Mouse (Mus musculus) kidney, postnatal 0 days (tissue): ENCODE results near the gene 1700001C19Rik. TPM values are rescaled to one million over a fixed set of nuclear protein-coding genes. Genes with fewer than 3 reads are reported as not detected.

Source experiments
- ATAC-seq: fragments of 200-750 bp; cut with Nextera tagmentation; replicated peaks from 2 replicates; pipeline ENCODE4 v1.8.0; 2017; ENCODE audit warnings: low read depth, moderate number of reproducible peaks, moderate TSS enrichment, moderate library complexity; ENCODE audit not compliant: low FRiP score
- DNase-seq: peaks from one replicate; pipeline ENCODE4 v3.0.0-alpha.2; 2016; ENCODE audit warnings: low spot score
- H3K27ac ChIP-seq: fragments of 300-500 bp; sonication (generic); 2 replicates; pipeline ENCODE4 v1.5.1; 2014; ENCODE audit warnings: mild to moderate bottlenecking
- H3K27me3 ChIP-seq: fragments of 300-500 bp; sonication (generic); 2 replicates; pipeline ENCODE4 v1.6.1; 2014; ENCODE audit warnings: low read length, mixed read lengths; ENCODE audit not compliant: insufficient read depth
- H3K36me3 ChIP-seq: fragments of 300-500 bp; sonication (generic); 2 replicates; pipeline ENCODE4 v1.6.1; 2014; ENCODE audit warnings: low read length, mixed read lengths; ENCODE audit not compliant: insufficient read depth
- H3K4me1 ChIP-seq: fragments of 300-500 bp; sonication (generic); replicated peaks from 2 replicates; pipeline ENCODE4 v1.6.1; 2014; ENCODE audit warnings: antibody characterized with exemption, low read length, mixed read lengths; ENCODE audit not compliant: insufficient read depth
- H3K4me2 ChIP-seq: fragments of 300-500 bp; sonication (generic); 2 replicates; pipeline ENCODE4 v1.6.1; 2014; ENCODE audit warnings: mild to moderate bottlenecking, low read length, moderate library complexity, mixed read lengths
- H3K4me3 ChIP-seq: fragments of 300-500 bp; sonication (generic); replicated peaks from 2 replicates; pipeline ENCODE4 v1.5.1; 2014; ENCODE audit warnings: low read depth, low read length
- H3K9ac ChIP-seq: fragments of 300-500 bp; sonication (generic); 2 replicates; pipeline ENCODE4 v1.6.1; 2014; ENCODE audit warnings: low read depth, low read length
- H3K9me3 ChIP-seq: fragments of 300-500 bp; sonication (generic); replicated peaks from 2 replicates; pipeline ENCODE4 v1.6.1; 2016; ENCODE audit warnings: low read length, inconsistent platforms, mixed read lengths
- CTCF ChIP-seq: IDR thresholded peaks from 2 replicates; pipeline ENCODE4 v1.5.1; 2016; ENCODE audit warnings: antibody characterized with exemption, low read depth, mild to moderate bottlenecking, moderate library complexity
- WGBS: fragments of 180-500 bp; shearing (Covaris S2); extraction: QIAGEN DNeasy Blood & Tissue Kit; methylation state at CpG from one replicate; pipeline ENCODE4 v1.1.7; 2014; 5-methylcytosine and 5-hydroxymethylcytosine counted together
- polyA plus RNA-seq: library from polyadenylated mRNA; unstranded; fragments of >200 nt; fragmentation: Nextera tagmentation; extraction: Ambion mirVana; gene quantifications from 2 replicates; pipeline ENCODE4 v1.2.1, GENCODE M21; 2015

1700001C19Rik gene
- polyA plus RNA-seq, 1 experiment from 2014 or later: 0.45 TPM

GRCm38 (mm10) chr17:47373991-47374390, 63.2 kb downstream of the 1700001C19Rik start:
- no peaks in the 10 kb centered on the region for H3K9me3 ChIP-seq
- 84% methylated on average over 6 of the region's 6 CpGs for WGBS
- no peaks in the 10 kb centered on the region for H3K27me3 ChIP-seq
- no peak overlapping the region for H3K27ac ChIP-seq
- ATAC-seq (no peak), DNase-seq (no peak)
- H3K4me3 ChIP-seq: no peak overlapping the region
- H3K4me2 ChIP-seq: no peak overlapping the region
- no peak for TF ChIP-seq CTCF
- no peaks in the 10 kb centered on the region for H3K4me1 ChIP-seq
- peaks cover 45% of the 10 kb centered on the region for H3K36me3 ChIP-seq
- H3K9ac ChIP-seq: no peak overlapping the region

- H3K4me3 ChIP-seq: no peak overlapping the region
- DNase-seq (peak; percentile 88), ATAC-seq (peak; percentile 75)
- H3K27ac ChIP-seq: no peak overlapping the region
- no peaks in the 10 kb centered on the region for H3K9me3 ChIP-seq
- no peak overlapping the region for H3K4me2 ChIP-seq
- H3K4me1 ChIP-seq: no peaks in the 10 kb centered on the region
- H3K27me3 ChIP-seq: no peaks in the 10 kb centered on the region
- no peak overlapping the region for H3K9ac ChIP-seq
- TF ChIP-seq CTCF: peak; percentile 92
- WGBS: 5% methylated on average over 4 of the region's 4 CpGs
- peaks cover 29% of the 10 kb centered on the region for H3K36me3 ChIP-seq
Measured at GRCm38 (mm10) chr17:47371451-47371850, 65.7 kb downstream of the 1700001C19Rik start.

- WGBS: 1% methylated on average over 20 of the region's 20 CpGs
- ATAC-seq (peak; percentile 34; the same call in 1 of the 2 replicates), DNase-seq (no peak)
- Histone ChIP-seq H3K27ac (0 out of 2 replicates have a peak overlapping the region, but pooled peaks have one; percentile 14), H3K4me3 (peak overlapping the region; percentile 80), H3K27me3 (no peaks in the 10 kb centered on the region), H3K4me1 (no peaks in the 10 kb centered on the region), H3K9ac (peak overlapping the region; percentile 64), H3K36me3 (peaks cover 7% of the 10 kb centered on the region; the same call in 1 of the 2 replicates), H3K4me2 (peak overlapping the region; percentile 97), H3K9me3 (no peaks in the 10 kb centered on the region)
- no peak for TF ChIP-seq CTCF
Measured at GRCm38 (mm10) chr17:47369087-47369443, 68.1 kb downstream of the 1700001C19Rik start.

- Histone ChIP-seq H3K9me3 (no peaks in the 10 kb centered on the region), H3K4me3 (peak within 1 kb of the TSS; percentile 80), H3K27me3 (no peaks in the 10 kb centered on the region), H3K4me1 (no peaks in the 10 kb centered on the region), H3K36me3 (peaks cover 5% of the 10 kb centered on the region; the same call in 1 of the 2 replicates), H3K4me2 (peak within 1 kb of the TSS; percentile 97), H3K9ac (peak within 1 kb of the TSS; percentile 64), H3K27ac (0 out of 2 replicates have a peak within 1 kb of the TSS, but pooled peaks have one; percentile 14)
- ATAC-seq (peak; percentile 80; the same call in 1 of the 2 replicates), DNase-seq (peak; percentile 96)
- no peak for TF ChIP-seq CTCF
- WGBS: 4% methylated on average over 35 of the region's 35 CpGs
Measured at GRCm38 (mm10) chr17:47368401-47369086, 68.6 kb downstream of the 1700001C19Rik start, which contains the start of gene Mrps10. Mrps10 (plus strand) TSS chr17:47368887.

Other genes with a start within 250 kb of the 1700001C19Rik start
- 84.4 and 86.9 TPM in 2 replicates for gene Mrps10, start 68.5 kb downstream of the 1700001C19Rik start, polyA plus RNA-seq
- 6.0 and 6.3 TPM in 2 replicates for gene Guca1b, start 52.0 kb downstream of the 1700001C19Rik start, polyA plus RNA-seq
- gene Guca1a, start 36.8 kb downstream of the 1700001C19Rik start, polyA plus RNA-seq: 3.9 and 4.5 TPM in 2 replicates
- 2.2 and 2.4 TPM in 2 replicates for gene AI661453, start 761 bp downstream of the 1700001C19Rik start, polyA plus RNA-seq
- 21.4 and 24.9 TPM in 2 replicates for gene Taf8, start 64.9 kb upstream of the 1700001C19Rik start, polyA plus RNA-seq
- 199 and 202 TPM in 2 replicates for gene Ccnd3, start 67.7 kb upstream of the 1700001C19Rik start, polyA plus RNA-seq
- 14.7 and 15.7 TPM in 2 replicates for gene Bysl, start 174.1 kb upstream of the 1700001C19Rik start, polyA plus RNA-seq
- 37.6 and 37.9 TPM in 2 replicates for gene Med20, start 174.2 kb upstream of the 1700001C19Rik start, polyA plus RNA-seq
- gene Gm20517, start 174.2 kb upstream of the 1700001C19Rik start, polyA plus RNA-seq: 1.5 and 1.8 TPM in 2 replicates
- gene Usp49, start 193.3 kb upstream of the 1700001C19Rik start, polyA plus RNA-seq: 2.9 and 4.1 TPM in 2 replicates